Mouse (Mus musculus) testis, adult 2 months (tissue): ENCODE measurements around the gene Ptpn9.

Source experiments
- CTCF ChIP-seq: fragments of 200-500 bp; IDR thresholded peaks from 2 replicates; pipeline ENCODE4 v1.5.1; 2012; ENCODE audit warnings: low read depth, mild to moderate bottlenecking, inconsistent platforms, low read length, moderate library complexity; ENCODE audit not compliant: control insufficient read depth, insufficient read depth, insufficient replicate concordance
- POLR2A ChIP-seq: fragments of 200-500 bp; IDR thresholded peaks from 2 replicates; pipeline ENCODE4 v1.6.1; 2012; ENCODE audit warnings: low read depth, mild to moderate bottlenecking, inconsistent platforms, low read length, moderate library complexity; ENCODE audit not compliant: control insufficient read depth

- TF ChIP-seq POLR2A (no peak), CTCF (no peak)
These were observed 8.3 kb downstream of the Ptpn9 start for GRCm38 (mm10) chr9:57003011-57003410.
